8 mouse cellular contexts compared by ENCODE assay signal in the genomic region with DNA sequence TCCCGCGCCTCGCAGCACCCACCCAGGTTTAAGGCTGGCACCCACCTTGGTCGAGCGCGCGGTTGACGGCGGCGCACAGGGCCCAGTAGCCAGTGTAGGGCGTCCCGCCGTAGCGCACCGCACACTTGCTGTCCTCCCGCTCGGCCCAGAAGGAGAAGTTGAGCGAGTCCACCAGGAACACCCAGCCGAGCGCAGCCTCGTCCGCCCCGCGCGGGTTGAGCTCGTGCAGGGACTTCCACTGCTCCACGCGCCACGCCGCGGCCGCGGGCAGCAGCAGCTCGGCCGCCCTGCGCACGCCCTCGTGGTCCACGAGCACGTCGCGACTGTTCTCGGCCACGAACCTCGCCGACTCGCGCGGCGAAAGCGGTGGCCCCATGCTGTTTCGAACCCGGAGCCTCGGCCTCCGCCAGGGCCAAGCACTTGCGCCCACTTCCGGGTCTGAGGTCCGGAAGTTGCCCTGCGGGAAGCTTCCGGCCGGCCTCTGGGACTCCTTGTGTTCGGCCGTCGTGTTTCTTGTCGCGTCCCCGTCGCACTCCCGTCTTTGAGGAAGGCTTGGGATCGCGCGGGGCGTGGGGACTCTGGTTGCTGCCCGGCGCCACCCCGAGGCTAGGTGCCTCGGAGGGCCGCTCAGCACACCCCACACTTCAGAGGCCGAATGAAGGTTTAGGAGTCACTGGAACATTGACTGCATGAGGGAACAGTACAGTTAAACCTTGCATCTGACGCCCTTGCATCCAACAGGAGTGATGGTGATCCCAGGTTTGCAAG. TPM values are rescaled to one million over a fixed set of nuclear protein-coding genes. Genes with fewer than 3 reads are reported as not detected.
DNase-seq lines count a peak whose midpoint lies in the region; ATAC-seq and TF ChIP-seq lines count a peak whose summit lies in the region.

Gene 2210016F16Rik (minus strand): TSS at position 447 of the 768 bp plus-strand sequence.

- ATAC-seq in G1E (ENCODE audit: extremely low read depth, insufficient number of reproducible peaks, low FRiP score, poor library complexity, severe bottlenecking): no peak
- peak; percentile 74 for ATAC-seq in frontal cortex, adult (ENCODE audit: low TSS enrichment)
- ATAC-seq in hematopoietic stem cell, adult 5-6 weeks (replicated peaks in 1 of 2; ENCODE audit: insufficient read depth in 1 of 2, low FRiP score in 2 of 2, low TSS enrichment in 1 of 2, low read depth in 1 of 2, poor library complexity in 2 of 2, severe bottlenecking in 2 of 2): peak; percentile 18 to 50; a peak in 2 of 4 replicates

- H3K4me1 ChIP-seq in G1E (ENCODE audit: insufficient read depth, low read depth, low read length): peaks cover 21% of the 10 kb centered on the region

- H3K9me3 ChIP-seq in G1E (replicated peaks): peaks cover 37% of the 10 kb centered on the region

- peak; percentile 59 for DNase-seq in G1E (ENCODE audit: low spot score)
- peak; percentile 40 for DNase-seq in cerebellum, adult 8-10 months
- peak; percentile 47 for DNase-seq in layer of hippocampus, adult 9-11 months
- DNase-seq in lung, postnatal 14 days: peak; percentile 71
- peak; percentile 49 for DNase-seq in ovary, postnatal 14 days (ENCODE audit: low spot score)
- peak; percentile 44 to 54 for DNase-seq in thymus, postnatal 10 days (ENCODE audit: low spot score in 2 of 2)

- no peaks in the 10 kb centered on the region for H3K27me3 ChIP-seq in G1E (ENCODE audit: insufficient read depth, low read length)

- peaks cover 56% of the 10 kb centered on the region for H3K36me3 ChIP-seq in G1E (replicated peaks)

- peak within 1 kb of the TSS; percentile 82 for H3K4me3 ChIP-seq in G1E (ENCODE audit: low read depth, low read length)

- TF ChIP-seq CTCF in G1E (IDR thresholded peaks at IDR 0.05; ENCODE audit: low read depth, low read length): no peak

RNA-seq across cellular contexts. Expression of gene 2210016F16Rik, which starts in this region (rescaled TPM):
- total RNA-seq in G1E (2014; fragmentation: Nextera tagmentation) (17.1 and 21.5 TPM in 2 replicates), G1E (2017) (19.3 and 22.8 TPM in 2 replicates)
- 12.7 and 18.1 TPM in 2 replicates for polyA plus RNA-seq in G1E (2012)
- total RNA-seq in hematopoietic stem cell, adult 5-6 weeks (2017): 9.5 and 11.1 TPM in 2 replicates
